Mouse (Mus musculus) hindbrain, embryonic 12.5 days (tissue): ENCODE measurements around the gene Ncam1. TPM values are rescaled to one million over a fixed set of nuclear protein-coding genes. Genes with fewer than 3 reads are reported as not detected.
A peak's percentile ranks its signal among the peaks of the same experiment; 100 is the strongest.

Source experiments
- ATAC-seq: fragments of 200-750 bp; cut with Nextera tagmentation; 2 replicates; pipeline ENCODE4 v1.8.0; 2017; ENCODE audit warnings: moderate TSS enrichment; ENCODE audit not compliant: low FRiP score
- H3K27ac ChIP-seq: fragments of 300-500 bp; sonication (generic); 2 replicates; pipeline ENCODE4 v1.5.1; 2016; ENCODE audit warnings: mild to moderate bottlenecking
- H3K27me3 ChIP-seq: fragments of 300-500 bp; sonication (generic); 2 replicates; pipeline ENCODE4 v1.6.1; 2016; ENCODE audit warnings: mild to moderate bottlenecking
- H3K36me3 ChIP-seq: fragments of 300-500 bp; sonication (generic); 2 replicates; pipeline ENCODE4 v1.6.1; 2016; ENCODE audit warnings: mild to moderate bottlenecking
- H3K4me1 ChIP-seq: fragments of 300-500 bp; sonication (generic); 2 replicates; pipeline ENCODE4 v1.6.1; 2016
- H3K4me2 ChIP-seq: fragments of 300-500 bp; sonication (generic); replicated peaks from 2 replicates; pipeline ENCODE4 v1.6.1; 2016; ENCODE audit warnings: mild to moderate bottlenecking
- H3K4me3 ChIP-seq: fragments of 300-500 bp; sonication (generic); 2 replicates; pipeline ENCODE4 v1.5.1; 2016; ENCODE audit warnings: mild to moderate bottlenecking
- H3K9ac ChIP-seq: fragments of 300-500 bp; sonication (generic); 2 replicates; pipeline ENCODE4 v1.6.1; 2016; ENCODE audit warnings: mild to moderate bottlenecking, moderate library complexity
- H3K9me3 ChIP-seq: fragments of 300-500 bp; sonication (generic); replicated peaks from 2 replicates; pipeline ENCODE4 v1.6.1; 2016; ENCODE audit warnings: mild to moderate bottlenecking
- WGBS: fragments of 180-500 bp; shearing (Covaris S2); methylation state at CpG from one replicate; pipeline ENCODE4 v1.1.7; 2016; 5-methylcytosine and 5-hydroxymethylcytosine counted together
- polyA plus RNA-seq: library from polyadenylated mRNA; unstranded; fragments of >200 nt; fragmentation: Nextera tagmentation; extraction: Ambion mirVana; gene quantifications from 2 replicates; pipeline ENCODE4 v1.2.1, GENCODE M21; 2016

The Ncam1 gene
- polyA plus RNA-seq, 1 experiment from 2014 or later: 239 TPM

- ATAC-seq: peak; percentile 84
- Histone ChIP-seq H3K9me3 (no peaks in the 10 kb centered on the region), H3K4me2 (no peak overlapping the region), H3K4me3 (no peak overlapping the region), H3K27me3 (no peaks in the 10 kb centered on the region), H3K36me3 (no peaks in the 10 kb centered on the region), H3K4me1 (peaks cover 41% of the 10 kb centered on the region), H3K27ac (no peak overlapping the region), H3K9ac (no peak overlapping the region)
- 25% methylated on average over 4 of the region's 4 CpGs for WGBS
Measured at GRCm38 (mm10) chr9:49745696-49746095, 53.0 kb downstream of the Ncam1 start.

GRCm38 (mm10) chr9:49744286-49744685 is 54.4 kb downstream of the Ncam1 start:
- H3K4me2 ChIP-seq: no peak overlapping the region
- no peak overlapping the region for H3K4me3 ChIP-seq
- H3K27ac ChIP-seq: no peak overlapping the region; the same call in 1 of the 2 replicates
- H3K27me3 ChIP-seq: no peaks in the 10 kb centered on the region
- no peaks in the 10 kb centered on the region for H3K36me3 ChIP-seq
- no peak overlapping the region for H3K9ac ChIP-seq
- H3K9me3 ChIP-seq: no peaks in the 10 kb centered on the region
- H3K4me1 ChIP-seq: peaks cover 38% of the 10 kb centered on the region
- no peak for ATAC-seq
- WGBS: 57% methylated on average over 2 of the region's 2 CpGs

- H3K9me3 ChIP-seq: no peaks in the 10 kb centered on the region
- no peak overlapping the region for H3K27ac ChIP-seq
- WGBS: 93% methylated on average over 6 of the region's 6 CpGs
- no peaks in the 10 kb centered on the region for H3K36me3 ChIP-seq
- H3K27me3 ChIP-seq: no peaks in the 10 kb centered on the region
- no peak overlapping the region for H3K4me2 ChIP-seq
- peaks cover 16% of the 10 kb centered on the region for H3K4me1 ChIP-seq
- H3K4me3 ChIP-seq: no peak overlapping the region
- H3K9ac ChIP-seq: no peak overlapping the region
- ATAC-seq: no peak
Measured at GRCm38 (mm10) chr9:49739935-49740334, 58.8 kb downstream of the Ncam1 start.

GRCm38 (mm10) chr9:49738546-49738945 is 60.2 kb downstream of the Ncam1 start:
- no peak overlapping the region for H3K4me3 ChIP-seq
- no peak for ATAC-seq
- no peak overlapping the region for H3K4me2 ChIP-seq
- no peak overlapping the region for H3K27ac ChIP-seq
- H3K36me3 ChIP-seq: no peaks in the 10 kb centered on the region
- WGBS: 46% methylated on average over 1 of the region's 1 CpGs
- peaks cover 8% of the 10 kb centered on the region for H3K4me1 ChIP-seq
- no peak overlapping the region for H3K9ac ChIP-seq
- no peaks in the 10 kb centered on the region for H3K27me3 ChIP-seq
- no peaks in the 10 kb centered on the region for H3K9me3 ChIP-seq

- Histone ChIP-seq H3K9ac (no peak overlapping the region), H3K4me3 (no peak overlapping the region), H3K4me2 (no peak overlapping the region), H3K27me3 (no peaks in the 10 kb centered on the region), H3K36me3 (no peaks in the 10 kb centered on the region), H3K9me3 (no peaks in the 10 kb centered on the region), H3K27ac (no peak overlapping the region), H3K4me1 (peaks cover 8% of the 10 kb centered on the region)
- no peak for ATAC-seq
- WGBS: 90% methylated on average over 6 of the region's 6 CpGs
Measured at GRCm38 (mm10) chr9:49737166-49737565, 61.6 kb downstream of the Ncam1 start.

GRCm38 (mm10) chr9:49734348-49735007 is 64.2 kb downstream of the Ncam1 start:
- no peaks in the 10 kb centered on the region for H3K27me3 ChIP-seq
- no peaks in the 10 kb centered on the region for H3K9me3 ChIP-seq
- peaks cover 11% of the 10 kb centered on the region for H3K4me1 ChIP-seq
- H3K36me3 ChIP-seq: no peaks in the 10 kb centered on the region
- no peak for ATAC-seq
- 87% methylated on average over 7 of the region's 7 CpGs for WGBS
- H3K27ac ChIP-seq: no peak overlapping the region
- H3K9ac ChIP-seq: no peak overlapping the region
- no peak overlapping the region for H3K4me2 ChIP-seq
- no peak overlapping the region for H3K4me3 ChIP-seq

GRCm38 (mm10) chr9:49733726-49734125 is 65.0 kb downstream of the Ncam1 start:
- 87% methylated on average over 5 of the region's 5 CpGs for WGBS
- no peaks in the 10 kb centered on the region for H3K9me3 ChIP-seq
- H3K4me2 ChIP-seq: no peak overlapping the region
- H3K9ac ChIP-seq: no peak overlapping the region
- H3K27ac ChIP-seq: no peak overlapping the region
- H3K4me3 ChIP-seq: no peak overlapping the region
- peaks cover 18% of the 10 kb centered on the region for H3K4me1 ChIP-seq
- no peaks in the 10 kb centered on the region for H3K36me3 ChIP-seq
- H3K27me3 ChIP-seq: no peaks in the 10 kb centered on the region
- ATAC-seq: no peak

- H3K4me3 ChIP-seq: no peak overlapping the region
- 0 out of 2 replicates have a peak overlapping the region, but pooled peaks have one; percentile 30 for H3K27ac ChIP-seq
- no peak overlapping the region for H3K9ac ChIP-seq
- H3K9me3 ChIP-seq: no peaks in the 10 kb centered on the region
- H3K36me3 ChIP-seq: no peaks in the 10 kb centered on the region
- no peak for ATAC-seq
- H3K27me3 ChIP-seq: no peaks in the 10 kb centered on the region
- H3K4me2 ChIP-seq: no peak overlapping the region
- 31% methylated on average over 3 of the region's 3 CpGs for WGBS
- peaks cover 23% of the 10 kb centered on the region for H3K4me1 ChIP-seq
Measured at GRCm38 (mm10) chr9:49729479-49729878, 69.2 kb downstream of the Ncam1 start.

- Histone ChIP-seq H3K4me3 (no peak overlapping the region), H3K36me3 (no peaks in the 10 kb centered on the region), H3K9ac (no peak overlapping the region), H3K27ac (peak overlapping the region; percentile 66), H3K4me2 (no peak overlapping the region; the same call in 1 of the 2 replicates), H3K9me3 (no peaks in the 10 kb centered on the region), H3K4me1 (peaks cover 23% of the 10 kb centered on the region), H3K27me3 (no peaks in the 10 kb centered on the region)
- 25% methylated on average over 8 of the region's 8 CpGs for WGBS
- peak; percentile 78 for ATAC-seq
Measured at GRCm38 (mm10) chr9:49728211-49728610, 70.5 kb downstream of the Ncam1 start.

- no peaks in the 10 kb centered on the region for H3K27me3 ChIP-seq
- no peaks in the 10 kb centered on the region for H3K36me3 ChIP-seq
- no peaks in the 10 kb centered on the region for H3K9me3 ChIP-seq
- no peak for ATAC-seq
- H3K27ac ChIP-seq: no peak overlapping the region
- no peak overlapping the region for H3K4me3 ChIP-seq
- WGBS: 88% methylated on average over 5 of the region's 5 CpGs
- H3K4me1 ChIP-seq: peaks cover 9% of the 10 kb centered on the region
- H3K4me2 ChIP-seq: no peak overlapping the region
- H3K9ac ChIP-seq: no peak overlapping the region
Measured at GRCm38 (mm10) chr9:49722765-49723164, 76.0 kb downstream of the Ncam1 start.

- no peak overlapping the region for H3K4me3 ChIP-seq
- no peaks in the 10 kb centered on the region for H3K27me3 ChIP-seq
- no peak overlapping the region for H3K27ac ChIP-seq
- H3K4me2 ChIP-seq: no peak overlapping the region
- H3K4me1 ChIP-seq: peaks cover 6% of the 10 kb centered on the region; the same call in 1 of the 2 replicates
- no peaks in the 10 kb centered on the region for H3K9me3 ChIP-seq
- H3K36me3 ChIP-seq: 0 out of 2 replicates have a peak, but pooled peaks cover 4% of the 10 kb centered on the region
- ATAC-seq: no peak
- H3K9ac ChIP-seq: no peak overlapping the region
Measured at GRCm38 (mm10) chr9:49715121-49715520, 83.6 kb downstream of the Ncam1 start.

GRCm38 (mm10) chr9:49714091-49714490 is 84.6 kb downstream of the Ncam1 start:
- WGBS: 76% methylated on average over 3 of the region's 3 CpGs
- H3K27ac ChIP-seq: no peak overlapping the region
- no peak overlapping the region for H3K4me2 ChIP-seq
- 0 out of 2 replicates have a peak, but pooled peaks cover 4% of the 10 kb centered on the region for H3K36me3 ChIP-seq
- H3K4me3 ChIP-seq: no peak overlapping the region
- no peaks in the 10 kb centered on the region for H3K9me3 ChIP-seq
- H3K4me1 ChIP-seq: peaks cover 6% of the 10 kb centered on the region; the same call in 1 of the 2 replicates
- ATAC-seq: no peak
- H3K9ac ChIP-seq: no peak overlapping the region
- H3K27me3 ChIP-seq: no peaks in the 10 kb centered on the region

GRCm38 (mm10) chr9:49707646-49708045 is 91.1 kb downstream of the Ncam1 start:
- no peak overlapping the region for H3K4me2 ChIP-seq
- H3K27ac ChIP-seq: no peak overlapping the region

More at GRCm38 (mm10) chr9:49707646-49708045, 91.1 kb downstream of the Ncam1 start:
- H3K4me1 ChIP-seq: peaks cover 9% of the 10 kb centered on the region
- H3K36me3 ChIP-seq: no peaks in the 10 kb centered on the region
- no peaks in the 10 kb centered on the region for H3K9me3 ChIP-seq
- no peak overlapping the region for H3K4me3 ChIP-seq
- H3K27me3 ChIP-seq: no peaks in the 10 kb centered on the region
- ATAC-seq: no peak
- H3K9ac ChIP-seq: no peak overlapping the region
